Mouse (Mus musculus): Measurements from ENCODE around the gene D130040H23Rik. TPM values are rescaled to one million over a fixed set of nuclear protein-coding genes. Genes with fewer than 3 reads are reported as not detected.
"Not testable (repeated sequence)": the region's sequence is repeated elsewhere in the genome, so short reads cannot be mapped to it uniquely, and the experiment has no call there.

The D130040H23Rik gene
- polyA plus RNA-seq, 1 experiment from 2014 or later = 5.4 TPM

DNA sequence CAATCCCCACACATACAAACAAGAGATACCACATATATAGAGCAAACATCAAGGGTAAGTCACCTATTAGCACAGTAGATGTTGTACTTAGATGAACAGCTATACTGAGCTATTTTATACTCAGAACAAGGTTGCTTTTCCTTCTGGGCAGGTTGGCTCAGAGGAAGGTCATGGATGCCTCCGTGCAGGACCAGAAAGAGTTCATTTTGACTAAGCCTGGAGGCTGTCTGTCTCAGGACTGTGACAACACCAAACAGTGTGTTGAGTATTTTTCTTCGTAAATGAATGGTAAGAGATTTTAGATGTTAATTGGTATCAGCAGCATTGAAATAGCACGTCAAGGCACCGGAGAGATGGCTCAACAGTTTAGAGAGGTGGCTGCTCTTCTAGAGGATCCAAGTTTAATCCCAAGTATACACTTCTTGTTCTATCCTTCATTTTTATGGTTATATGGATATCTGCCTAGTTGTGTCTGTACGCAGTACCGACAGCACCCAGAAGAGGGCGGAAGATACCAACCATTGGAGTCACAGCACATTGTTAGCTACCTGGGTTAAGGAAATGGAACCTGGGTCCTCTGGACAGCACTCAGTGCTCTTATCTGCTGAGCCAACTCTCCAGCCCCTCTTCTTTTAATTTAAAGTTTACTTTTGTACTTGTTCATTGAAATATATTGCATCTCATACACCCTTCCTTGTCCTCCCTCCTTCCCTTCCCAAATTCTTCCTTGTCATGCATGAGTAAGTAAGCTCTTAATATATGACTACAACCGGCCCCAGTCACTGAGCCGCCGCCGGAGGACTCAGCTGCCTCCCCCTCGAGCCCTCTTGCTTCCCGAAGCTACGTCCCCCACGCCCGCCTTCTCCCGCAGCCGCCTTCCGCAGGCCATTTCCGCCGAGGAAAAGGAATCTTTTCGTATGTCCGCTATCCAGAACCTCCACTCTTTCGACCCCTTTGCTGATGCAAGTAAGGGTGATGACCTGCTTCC lies 57.7 kb downstream of the D130040H23Rik start:
- peak; percentile 83 for ATAC-seq (ENCODE audit: insufficient read depth)
- 12% methylated on average over 24 of the region's 24 CpGs for WGBS

DNA sequence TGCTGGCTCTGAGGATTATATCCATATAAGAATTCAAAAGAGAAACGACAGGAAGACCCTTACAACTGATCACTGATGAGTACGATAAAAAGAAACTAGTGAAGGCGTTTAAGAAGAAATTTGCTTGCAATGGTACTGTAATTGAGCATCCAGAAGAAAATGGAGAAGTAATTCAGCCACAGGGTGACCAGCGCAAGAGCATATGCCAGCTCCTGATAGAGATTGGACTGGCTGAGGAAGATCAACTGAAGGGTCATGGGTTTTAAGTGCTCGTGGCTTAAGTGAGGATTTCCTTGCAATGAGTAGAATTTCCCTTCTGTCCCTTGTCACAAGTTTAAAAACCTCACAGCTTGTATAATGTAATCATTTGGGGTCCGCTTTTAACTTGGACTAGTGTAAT lies 58.4 kb downstream of the D130040H23Rik start:
- Histone ChIP-seq H3K4me3 (ENCODE audit: low read depth, low read length) (peak overlapping the region; percentile 28), H3K4me2 (peak overlapping the region; percentile 63), H3K9ac (peak overlapping the region; percentile 33)
- DNase-seq; H3K27ac ChIP-seq (ENCODE audit: low read depth); H3K27me3 ChIP-seq (ENCODE audit: insufficient read depth, low read length); H3K36me3 ChIP-seq (ENCODE audit: insufficient read depth); H3K4me1 ChIP-seq (ENCODE audit: insufficient read depth); ATAC-seq (ENCODE audit: insufficient read depth); H3K9me3 ChIP-seq (ENCODE audit: low read depth, low read length): not testable (repeated sequence)
- WGBS = 53% methylated on average over 6 of the region's 6 CpGs

More for the DNA sequence above, 57.7 kb downstream of the D130040H23Rik start:
- H3K9ac ChIP-seq = peak overlapping the region; percentile 33
- H3K4me3 ChIP-seq (ENCODE audit: low read depth, low read length) = peak overlapping the region; percentile 28
- peak overlapping the region; percentile 63 for H3K4me2 ChIP-seq
- peak; percentile 90 for TF ChIP-seq CTCF (IDR thresholded peaks at IDR 0.05; ENCODE audit: low read depth)
- no peaks in the 10 kb centered on the region for H3K4me1 ChIP-seq (ENCODE audit: insufficient read depth)
- no peaks in the 10 kb centered on the region for H3K9me3 ChIP-seq (ENCODE audit: low read depth, low read length)
- no peaks in the 10 kb centered on the region for H3K36me3 ChIP-seq (ENCODE audit: insufficient read depth)
- no peak overlapping the region for H3K27ac ChIP-seq (ENCODE audit: low read depth)
- peak; percentile 94 for DNase-seq
- no peaks in the 10 kb centered on the region for H3K27me3 ChIP-seq (ENCODE audit: insufficient read depth, low read length)

Other genes with a start within 250 kb of the D130040H23Rik start
- gene Zfp930, start 62.0 kb upstream of the D130040H23Rik start, polyA plus RNA-seq (2014; fragmentation: Nextera tagmentation; extraction: Ambion mirVana) = 22.6 and 23.5 TPM in 2 replicates
- gene Gm9495, start 182.5 kb downstream of the D130040H23Rik start, polyA plus RNA-seq (2014; fragmentation: Nextera tagmentation; extraction: Ambion mirVana) = not detected in 2 replicates

Data from lung, embryonic 14.5 days (tissue).